Mouse (Mus musculus): ENCODE data around the gene Slc5a4b. TPM values are rescaled to one million over a fixed set of nuclear protein-coding genes. Genes with fewer than 3 reads are reported as not detected.
"Not testable (repeated sequence)": the region's sequence is repeated elsewhere in the genome, so short reads cannot be mapped to it uniquely, and the experiment has no call there.

Slc5a4b gene
- total RNA-seq (2015; ENCODE audit: low replicate concordance) (not detected in 2 replicates), total RNA-seq (2017; ENCODE audit: low replicate concordance) (0.51 TPM in 1 of 2 replicates, not detected in the other)

DNA sequence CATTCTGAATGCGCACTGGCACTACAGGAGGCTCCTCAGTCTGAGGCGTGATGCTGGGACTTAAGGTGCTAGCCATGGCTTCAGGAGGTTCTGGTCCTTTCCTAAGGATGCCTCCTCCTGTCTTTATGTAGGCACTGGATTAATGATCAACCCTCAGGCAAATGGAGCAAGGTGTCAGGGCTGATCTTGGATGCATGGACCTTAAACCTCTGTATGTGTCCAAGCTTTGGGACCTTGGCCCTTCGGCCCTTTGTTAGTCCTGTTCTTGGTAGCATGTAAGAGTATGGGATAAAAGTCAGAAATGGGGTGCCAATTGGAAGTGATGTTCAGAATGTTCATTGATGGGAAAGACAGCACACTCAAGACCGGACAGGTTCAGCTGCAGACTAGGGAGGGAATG, at the start of gene Slc5a4b:
TSS of gene Slc5a4b (minus strand) at position 101 of the 400 bp plus-strand sequence.
- no peak for ATAC-seq (replicated peaks; ENCODE audit: low FRiP score, poor library complexity, severe bottlenecking)

DNA sequence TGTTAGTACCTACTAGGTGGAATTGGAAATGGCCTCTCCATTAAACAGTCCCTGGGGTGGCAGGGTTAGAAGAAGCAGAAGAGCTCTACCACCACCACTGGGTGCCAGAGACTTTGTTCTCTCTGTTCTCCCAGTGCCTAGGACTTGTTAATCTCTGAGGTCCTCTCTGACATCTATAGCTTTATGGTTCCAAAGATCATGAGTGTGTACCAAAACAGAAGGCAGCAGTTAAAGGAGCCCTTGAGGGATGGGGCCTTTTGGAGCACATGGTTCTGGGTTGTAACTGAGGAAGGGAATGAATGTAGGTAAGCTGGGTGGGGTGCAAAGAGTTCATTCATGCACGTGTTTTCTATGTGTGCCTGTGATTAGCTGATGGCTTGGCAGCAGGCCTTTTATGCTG, 47.2 kb upstream of the Slc5a4b start:
- no peak for ATAC-seq (replicated peaks; ENCODE audit: low FRiP score, poor library complexity, severe bottlenecking)

DNA sequence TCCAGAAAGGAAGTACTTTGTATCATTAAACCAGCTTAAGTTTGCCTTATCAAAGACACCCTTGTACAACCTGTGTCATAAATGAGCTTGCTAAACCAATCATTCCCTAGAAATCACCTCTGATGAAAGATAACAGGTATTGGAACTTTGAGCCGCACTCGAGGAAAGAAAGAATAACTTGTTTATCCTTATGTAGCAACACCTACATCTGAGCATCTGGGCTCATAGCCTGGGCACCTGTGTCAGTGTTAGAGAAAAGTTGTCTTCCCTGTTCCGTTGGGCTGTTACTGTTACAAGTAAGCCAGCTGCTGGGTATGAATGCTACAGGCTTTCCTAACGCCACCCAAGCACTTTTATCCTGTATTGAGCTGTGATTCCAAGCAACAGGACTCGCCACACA, 46.8 kb upstream of the Slc5a4b start:
- no peak for ATAC-seq (replicated peaks; ENCODE audit: low FRiP score, poor library complexity, severe bottlenecking)

DNA sequence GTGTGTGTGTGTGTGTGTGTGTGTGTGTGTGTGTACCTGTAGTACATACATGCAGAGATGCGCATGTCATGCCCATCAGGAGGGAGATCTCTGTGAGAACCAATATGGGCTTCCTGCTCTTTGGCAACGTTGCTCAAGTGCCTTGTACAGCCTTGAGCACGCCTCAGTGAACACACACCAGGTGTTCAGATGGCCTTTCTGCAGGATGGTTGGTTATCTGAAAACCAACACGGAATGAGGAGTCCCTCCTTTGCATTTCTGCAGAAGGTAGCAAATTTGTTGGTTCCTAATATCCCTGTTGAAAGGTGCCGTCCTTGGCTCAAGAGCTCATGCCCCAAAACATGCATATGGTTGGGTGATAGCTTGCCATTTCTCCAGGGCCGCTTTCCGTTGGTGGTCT, 45.1 kb upstream of the Slc5a4b start:
- ATAC-seq (replicated peaks; ENCODE audit: low FRiP score, poor library complexity, severe bottlenecking): no peak

DNA sequence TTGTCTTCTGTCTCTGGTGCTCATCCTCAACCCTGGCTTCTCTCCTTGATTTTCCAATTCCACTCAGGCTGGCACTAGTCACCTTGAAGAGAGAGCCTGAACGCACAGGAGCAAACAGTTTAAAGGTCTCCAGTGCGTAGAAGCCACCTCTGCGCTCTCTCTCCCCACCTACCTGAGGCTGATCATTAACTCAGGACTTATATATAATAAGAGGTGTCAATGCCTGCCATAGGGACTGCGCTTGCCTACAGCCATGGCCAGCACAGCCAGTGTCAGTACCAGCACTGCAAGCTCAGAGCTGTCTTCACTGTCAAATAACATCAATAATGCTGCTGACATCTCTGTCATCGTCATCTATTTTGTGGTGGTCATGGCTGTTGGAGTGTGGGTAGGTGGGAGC, 36.5 kb upstream of the Slc5a4b start, which contains the start of gene Slc5a4a:
TSS of gene Slc5a4a (plus strand) at position 174 of the 400 bp plus-strand sequence.
- ATAC-seq (replicated peaks; ENCODE audit: low FRiP score, poor library complexity, severe bottlenecking): no peak

DNA sequence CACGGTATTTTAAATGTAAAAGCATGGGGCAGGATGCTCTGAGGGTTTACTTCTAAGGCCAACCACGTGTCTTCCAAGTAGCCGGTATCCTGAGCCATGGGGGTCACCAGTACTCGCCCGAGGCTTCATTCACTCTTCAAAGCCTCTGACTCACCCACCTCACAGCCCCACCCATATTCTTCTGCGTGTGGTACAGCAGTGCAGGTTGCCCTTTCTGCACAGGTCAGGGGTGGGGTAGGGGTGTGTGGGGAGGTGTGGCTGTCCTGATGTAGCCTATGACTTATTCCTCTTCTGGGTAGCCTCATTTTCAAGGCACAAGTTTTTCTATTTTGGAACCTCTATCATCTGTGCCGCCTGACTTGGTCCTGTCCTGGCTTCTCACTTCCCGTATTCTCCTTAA, 36.1 kb upstream of the Slc5a4b start:
- ATAC-seq (replicated peaks; ENCODE audit: low FRiP score, poor library complexity, severe bottlenecking): no peak

DNA sequence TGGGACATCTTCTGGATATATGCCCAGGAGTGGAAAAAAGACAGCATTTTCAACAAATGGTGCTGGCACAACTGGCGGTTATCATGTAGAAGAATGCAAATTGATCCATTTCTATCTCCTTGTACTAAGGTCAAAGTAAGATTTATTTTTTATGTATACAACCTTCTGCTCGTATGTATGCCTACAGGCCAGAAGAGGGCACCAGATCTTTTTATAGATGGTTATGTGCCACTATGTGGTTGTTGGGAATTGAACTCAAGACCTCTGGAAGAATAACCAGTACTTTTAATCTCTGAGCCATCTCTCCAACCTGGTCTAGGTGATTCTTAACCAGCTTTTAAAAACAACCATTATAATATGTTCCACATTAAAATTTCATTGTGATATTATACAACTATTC, 25.6 kb upstream of the Slc5a4b start:
- no peak for ATAC-seq (replicated peaks; ENCODE audit: low FRiP score, poor library complexity, severe bottlenecking)

DNA sequence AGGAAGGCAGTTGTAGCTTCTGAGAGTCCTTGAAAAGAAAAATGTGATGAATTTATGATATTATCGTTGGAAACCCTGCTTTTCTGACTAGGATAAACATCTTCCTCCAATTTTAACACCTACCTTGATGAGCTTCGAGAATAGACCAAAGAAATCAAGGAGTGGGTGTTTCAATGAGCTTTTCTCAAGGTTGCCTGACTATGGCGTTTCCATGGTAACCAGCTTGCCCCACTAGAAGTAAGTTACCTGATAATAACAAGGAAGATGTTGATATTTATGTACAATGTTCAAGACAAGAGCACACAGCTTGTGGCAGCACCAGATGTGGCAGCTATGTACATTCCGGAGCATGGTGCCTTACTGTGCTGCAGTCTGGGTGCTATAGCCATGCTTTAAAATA, 21.7 kb upstream of the Slc5a4b start:
- no peak for ATAC-seq (replicated peaks; ENCODE audit: low FRiP score, poor library complexity, severe bottlenecking)

DNA sequence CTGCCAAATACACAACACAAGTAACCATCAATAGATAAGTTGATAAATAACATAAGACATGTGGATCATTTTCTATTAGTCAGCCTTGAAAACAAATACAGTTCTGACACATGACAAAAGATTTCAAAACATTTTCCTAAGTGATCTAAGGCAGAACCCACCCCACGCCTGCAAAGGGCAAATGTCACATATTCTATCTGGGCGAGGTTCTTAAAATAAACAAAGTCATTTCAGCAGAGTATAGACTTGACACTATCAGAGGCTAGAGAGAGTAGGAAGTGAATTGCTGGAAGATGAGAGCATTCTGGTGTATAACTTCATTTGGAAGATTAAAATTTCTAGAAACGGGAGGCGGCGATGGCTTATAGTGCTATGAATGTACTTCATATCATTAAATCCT, 10.7 kb upstream of the Slc5a4b start:
- ATAC-seq (replicated peaks; ENCODE audit: low FRiP score, poor library complexity, severe bottlenecking): no peak

DNA sequence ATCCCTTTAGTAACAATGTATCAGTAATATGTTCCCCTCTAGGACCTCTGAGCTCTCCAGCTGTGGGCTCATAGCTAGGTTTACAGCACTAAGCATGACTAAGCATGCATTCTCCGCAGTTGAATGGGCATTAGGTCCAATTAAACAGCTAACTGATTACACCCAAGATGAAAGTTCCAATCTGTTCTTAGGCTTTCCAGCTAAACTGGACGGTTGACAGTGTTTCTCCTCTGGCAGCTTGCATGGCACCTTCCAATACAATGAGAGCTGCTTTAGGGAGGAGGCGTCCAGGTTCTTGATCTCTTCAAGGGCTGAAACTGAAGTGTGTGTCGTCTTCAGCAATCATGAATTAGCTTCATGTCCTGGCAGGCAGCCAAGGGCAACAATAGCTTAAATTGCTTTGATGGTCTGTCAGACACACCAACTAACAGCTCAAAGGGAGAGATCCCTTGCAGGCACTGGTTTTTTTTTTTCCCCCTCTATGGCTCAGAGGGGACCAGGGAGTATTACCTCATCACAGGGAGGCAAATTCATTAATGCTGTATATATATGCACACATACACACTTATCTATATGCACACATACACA, 9.5 kb upstream of the Slc5a4b start:
- no peak for ATAC-seq (replicated peaks; ENCODE audit: low FRiP score, poor library complexity, severe bottlenecking)

DNA sequence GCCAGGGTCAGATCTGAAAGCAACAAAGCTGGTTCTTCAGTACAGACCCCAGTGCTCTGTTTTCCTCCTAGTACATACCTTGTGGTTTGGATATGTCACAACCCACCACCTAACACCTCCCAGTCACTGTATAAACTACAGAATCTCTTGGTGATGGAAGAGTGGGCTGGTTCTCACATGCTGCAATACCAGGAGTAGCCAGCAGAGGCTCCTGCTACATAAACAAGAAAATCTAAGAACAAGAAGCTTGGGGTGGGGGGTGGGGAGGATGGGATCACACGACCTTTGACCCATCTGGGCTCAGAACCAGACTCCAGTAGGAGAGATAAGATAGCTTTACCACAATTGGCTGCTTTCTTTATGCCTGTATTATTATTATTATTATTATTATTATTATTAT, 8.0 kb upstream of the Slc5a4b start:
- ATAC-seq (replicated peaks; ENCODE audit: low FRiP score, poor library complexity, severe bottlenecking): 0 out of 2 replicates have a peak, but pooled peaks have one; percentile 44

DNA sequence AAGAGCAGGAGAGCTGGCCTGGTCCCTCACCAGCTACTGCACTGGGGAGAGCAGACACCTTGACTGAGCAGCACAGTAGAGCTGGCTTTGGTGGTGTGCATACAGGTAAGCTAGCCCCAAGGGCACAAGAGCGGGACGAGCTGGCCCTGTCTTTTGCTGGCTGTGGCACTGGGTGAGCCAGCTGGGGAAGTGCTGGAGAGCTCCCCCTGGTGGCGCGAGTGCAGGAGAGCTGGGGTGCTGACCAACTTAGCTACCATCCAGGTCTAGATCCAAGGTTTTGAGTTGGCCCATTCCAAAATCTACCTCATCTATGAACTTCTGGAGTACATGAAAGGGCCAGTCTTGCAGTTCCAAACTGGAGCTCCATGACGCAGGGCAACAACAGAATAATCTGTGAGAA, 7.2 kb upstream of the Slc5a4b start:
- ATAC-seq (replicated peaks; ENCODE audit: low FRiP score, poor library complexity, severe bottlenecking): peak; percentile 85

DNA sequence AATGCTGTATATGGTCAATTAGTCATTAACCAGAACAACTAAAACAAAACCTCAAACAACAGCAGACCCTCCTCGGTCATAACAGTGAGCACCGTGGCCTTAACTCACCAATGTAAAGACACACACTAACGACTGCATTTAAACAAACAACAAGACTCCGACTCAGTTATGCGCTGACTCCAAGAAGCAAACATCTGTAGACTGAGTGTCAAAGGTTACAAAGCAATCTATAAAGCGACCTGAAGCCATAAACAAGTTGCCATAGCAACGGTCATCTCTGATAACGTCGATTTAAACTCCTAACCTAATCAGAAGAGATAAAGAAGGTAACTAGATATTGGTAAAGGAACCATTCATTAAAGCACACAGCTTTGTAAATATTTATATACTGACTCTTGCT, 13.4 kb downstream of the Slc5a4b start:
- no peak for ATAC-seq (replicated peaks; ENCODE audit: low FRiP score, poor library complexity, severe bottlenecking)

DNA sequence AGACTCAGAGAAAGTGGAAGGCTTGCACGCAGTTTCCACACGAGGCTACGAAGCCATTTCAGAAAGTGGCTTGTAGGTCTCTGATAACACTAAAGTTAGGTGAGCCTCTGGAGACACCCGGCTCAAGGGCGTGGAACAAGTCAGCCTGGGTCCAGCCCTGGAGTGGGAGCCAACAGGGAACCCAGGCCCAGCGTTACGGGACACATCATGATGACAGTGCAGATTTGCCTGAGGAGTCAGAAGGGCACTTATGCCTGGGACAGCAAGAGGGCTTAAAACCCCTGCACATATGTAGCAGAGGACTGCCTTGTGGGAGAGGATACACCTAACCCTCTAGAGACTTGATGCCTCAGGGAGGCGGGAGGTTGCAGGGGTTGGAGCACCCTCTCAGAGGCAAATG, 14.2 kb downstream of the Slc5a4b start:
- no peak for ATAC-seq (replicated peaks; ENCODE audit: low FRiP score, poor library complexity, severe bottlenecking)

DNA sequence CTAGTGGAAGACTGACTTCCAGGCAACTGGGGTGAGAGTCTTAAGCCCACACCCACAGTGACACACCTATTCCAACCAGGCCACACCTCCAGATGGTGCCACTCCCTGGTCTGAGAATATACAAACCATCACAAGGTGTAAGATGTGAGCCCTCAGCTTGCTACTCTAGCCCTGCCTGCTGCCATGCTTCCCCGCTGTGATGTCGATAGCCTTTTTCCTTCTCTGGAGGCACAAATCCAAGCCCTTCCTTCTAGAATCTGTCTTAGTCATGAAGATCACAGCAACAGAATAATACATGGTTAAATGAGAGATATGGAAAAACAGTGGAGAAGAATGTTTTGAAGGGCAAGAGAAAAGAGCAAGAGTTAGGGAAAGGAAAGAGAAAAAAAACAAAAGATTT, 33.8 kb downstream of the Slc5a4b start:
- ATAC-seq (replicated peaks; ENCODE audit: low FRiP score, poor library complexity, severe bottlenecking): not testable (repeated sequence)

DNA sequence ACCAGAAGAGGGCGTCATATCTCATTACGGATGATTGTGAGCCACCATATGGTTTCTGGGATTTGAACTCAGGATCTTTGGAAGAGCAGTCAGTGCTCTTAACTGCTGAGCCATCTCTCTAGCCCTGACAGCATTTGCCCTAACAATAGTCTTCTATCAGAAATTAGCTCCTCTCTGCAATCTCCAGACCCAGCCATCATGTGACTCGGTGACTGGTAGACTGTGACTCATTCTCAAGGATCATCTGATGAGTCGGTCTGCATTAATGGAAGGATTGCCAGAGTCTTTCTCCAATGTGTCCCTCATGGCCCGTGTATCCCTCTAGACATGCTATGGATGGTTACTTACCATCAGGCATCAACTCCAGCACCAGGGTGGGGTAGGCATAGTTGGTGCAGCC, 38.7 kb downstream of the Slc5a4b start:
- ATAC-seq (replicated peaks; ENCODE audit: low FRiP score, poor library complexity, severe bottlenecking): not testable (repeated sequence)

DNA sequence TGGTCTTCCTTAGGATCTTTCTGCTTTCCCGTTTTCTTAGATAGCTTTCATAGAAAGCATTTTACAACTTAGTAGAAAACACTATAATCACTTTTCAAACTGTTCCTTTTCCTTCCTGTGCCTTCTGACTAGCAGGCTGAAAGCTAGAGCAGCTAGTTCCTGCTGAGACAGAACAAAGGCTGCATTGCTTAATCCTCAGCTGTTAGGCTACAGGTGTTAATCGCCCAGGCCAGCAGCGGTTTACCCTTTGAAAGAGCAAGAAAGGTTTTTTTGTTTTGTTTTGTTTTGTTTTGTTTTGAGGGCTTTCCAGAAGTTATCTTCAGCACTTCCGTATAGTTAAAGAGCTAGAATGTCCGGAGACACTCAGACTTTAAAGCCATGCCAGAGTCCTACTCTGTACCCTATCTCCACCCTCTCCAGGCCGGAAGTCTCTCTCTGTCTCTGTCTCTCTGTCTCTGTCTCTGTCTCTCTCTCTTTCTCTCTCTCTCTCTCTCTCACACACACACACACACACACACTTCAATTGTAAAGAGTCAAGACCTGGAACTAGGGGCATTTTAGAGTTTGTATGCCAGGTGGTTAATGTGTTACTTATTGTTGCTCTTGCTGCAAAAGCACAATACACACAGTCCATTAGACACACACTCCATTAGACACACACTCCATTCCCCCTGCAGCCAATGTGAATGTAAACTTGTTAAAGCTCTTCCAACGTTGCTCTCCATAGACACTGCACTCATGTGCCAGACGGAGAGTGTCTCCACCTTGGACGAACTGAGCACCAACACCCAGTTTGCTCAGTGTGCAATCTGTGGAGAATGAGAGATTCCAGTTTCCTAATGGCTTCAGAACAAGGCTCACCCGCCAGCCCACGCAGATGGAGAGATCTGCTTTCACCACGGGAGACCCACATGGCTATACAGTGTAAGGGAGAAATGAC, 42.8 kb downstream of the Slc5a4b start:
- ATAC-seq (replicated peaks; ENCODE audit: low FRiP score, poor library complexity, severe bottlenecking): no peak

DNA sequence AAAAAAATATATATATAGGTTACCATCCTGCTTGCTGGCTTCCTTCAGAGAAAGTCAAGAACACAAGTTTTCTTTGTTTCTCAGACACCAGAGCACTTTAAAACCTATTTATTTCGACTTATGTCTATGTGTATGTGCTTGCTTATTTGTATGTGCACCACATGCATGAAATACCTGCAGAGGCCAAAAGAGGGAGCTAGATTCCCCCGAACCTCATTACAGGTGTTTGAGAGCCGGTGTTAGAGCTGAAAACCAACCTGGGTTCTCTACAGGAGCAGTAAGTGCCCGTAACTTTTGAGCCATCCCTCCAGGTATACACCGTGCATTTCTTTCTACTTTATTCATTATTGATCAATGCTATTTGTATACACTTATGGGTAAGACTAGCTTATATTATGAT, 48.3 kb downstream of the Slc5a4b start:
- no peak for ATAC-seq (replicated peaks; ENCODE audit: low FRiP score, poor library complexity, severe bottlenecking)

DNA sequence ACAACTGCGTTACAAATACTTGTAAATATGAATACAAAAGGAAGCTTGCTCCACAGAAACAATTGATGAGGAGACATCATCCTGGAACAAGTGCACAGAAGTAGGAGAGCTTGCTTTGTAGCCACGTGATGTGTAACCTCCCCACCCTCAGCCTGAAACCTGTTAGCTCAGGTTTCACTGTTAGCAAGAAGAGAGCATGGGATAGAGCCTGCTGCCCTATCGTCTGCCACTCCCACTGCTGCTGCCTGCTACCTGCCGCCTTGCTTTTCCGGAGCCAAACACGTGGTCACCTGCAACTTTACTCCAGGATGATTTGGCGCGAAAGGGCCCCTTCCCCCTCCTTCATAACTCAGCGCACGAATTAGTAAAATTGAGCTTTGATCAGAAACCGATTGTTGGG, 58.9 kb downstream of the Slc5a4b start:
- no peak for ATAC-seq (replicated peaks; ENCODE audit: low FRiP score, poor library complexity, severe bottlenecking)

DNA sequence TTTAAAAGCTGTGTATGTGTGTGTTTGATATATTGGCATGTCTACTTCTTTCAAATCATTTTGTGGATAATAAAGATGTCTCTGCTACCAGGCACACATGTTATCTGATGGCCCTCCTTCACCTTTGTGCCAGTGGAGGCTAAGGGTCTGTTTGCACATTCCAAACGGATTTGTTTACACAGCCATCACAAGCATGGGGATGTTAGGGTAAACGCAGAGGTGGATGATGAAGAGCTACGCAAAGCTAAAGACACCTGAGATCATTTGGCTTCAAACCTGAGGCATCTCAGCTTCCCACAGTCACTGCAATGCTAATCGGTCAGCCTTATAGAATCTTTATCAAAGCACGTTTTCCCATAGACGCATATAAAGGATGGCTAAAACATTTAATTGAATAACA, 61.8 kb downstream of the Slc5a4b start:
- ATAC-seq (replicated peaks; ENCODE audit: low FRiP score, poor library complexity, severe bottlenecking): no peak

DNA sequence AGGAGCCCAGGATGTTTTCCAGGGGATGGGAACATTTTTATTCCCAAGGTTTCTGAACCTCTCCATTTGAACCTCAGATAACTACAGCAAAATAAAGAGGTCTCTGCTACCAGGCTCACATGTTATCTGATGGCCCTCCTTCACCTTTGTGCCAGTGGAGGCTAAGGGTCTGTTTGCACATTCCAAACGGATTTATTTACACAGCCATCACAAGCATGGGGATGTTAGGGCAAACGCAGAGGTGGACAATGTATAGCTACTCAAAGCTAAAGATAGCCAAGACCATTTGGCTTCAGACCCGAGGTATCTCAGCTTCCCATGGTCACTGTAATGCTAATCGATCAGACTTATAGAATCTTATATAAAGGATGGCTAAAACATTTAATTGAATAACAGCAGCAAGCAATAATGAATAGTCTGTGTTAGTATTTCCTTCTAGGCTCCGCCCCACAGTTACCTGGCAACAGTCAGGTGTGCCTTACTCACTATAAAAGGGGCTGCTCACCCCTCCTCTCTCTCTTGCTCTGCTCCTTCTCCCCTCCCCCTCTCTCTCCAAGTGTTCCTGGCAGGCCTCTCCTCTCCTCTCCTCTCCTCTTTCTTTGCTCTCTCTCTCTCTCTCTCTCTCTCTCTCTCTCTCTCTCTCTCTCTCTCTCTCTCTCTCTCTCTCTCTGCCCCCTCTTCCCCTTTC, 63.4 kb downstream of the Slc5a4b start:
- ATAC-seq (replicated peaks; ENCODE audit: low FRiP score, poor library complexity, severe bottlenecking): no peak
